Mouse (Mus musculus): ENCODE measurements around the gene Cd200r3. TPM values are rescaled to one million over a fixed set of nuclear protein-coding genes. Genes with fewer than 3 reads are reported as not detected.

Cd200r3 gene
- polyA plus RNA-seq, 1 experiment from 2014 or later: 0.10 TPM

- no peak for ATAC-seq
- Histone ChIP-seq H3K27ac (ENCODE audit: low read depth, low read length) (no peak overlapping the region), H3K4me3 (ENCODE audit: low read length) (no peak overlapping the region), H3K4me2 (ENCODE audit: low read length) (no peak overlapping the region), H3K36me3 (ENCODE audit: control insufficient read depth, insufficient read depth, low read length) (no peaks in the 10 kb centered on the region), H3K27me3 (replicated peaks; ENCODE audit: control insufficient read depth, insufficient read depth, low read length) (no peaks in the 10 kb centered on the region), H3K9ac (ENCODE audit: low read depth, low read length) (no peak overlapping the region), H3K9me3 (ENCODE audit: control insufficient read depth, low read length) (no peaks in the 10 kb centered on the region), H3K4me1 (ENCODE audit: control insufficient read depth, insufficient read depth, low read depth, low read length) (no peaks in the 10 kb centered on the region)
Measured at GRCm38 (mm10) chr16:44984111-44984510, 40.6 kb downstream of the Cd200r3 start.

- Histone ChIP-seq H3K4me2 (ENCODE audit: low read length) (no peak overlapping the region), H3K4me1 (ENCODE audit: control insufficient read depth, insufficient read depth, low read depth, low read length) (no peaks in the 10 kb centered on the region), H3K27me3 (replicated peaks; ENCODE audit: control insufficient read depth, insufficient read depth, low read length) (no peaks in the 10 kb centered on the region), H3K36me3 (ENCODE audit: control insufficient read depth, insufficient read depth, low read length) (no peaks in the 10 kb centered on the region), H3K9ac (ENCODE audit: low read depth, low read length) (no peak overlapping the region), H3K9me3 (ENCODE audit: control insufficient read depth, low read length) (no peaks in the 10 kb centered on the region), H3K4me3 (ENCODE audit: low read length) (no peak overlapping the region), H3K27ac (ENCODE audit: low read depth, low read length) (no peak overlapping the region)
- no peak for ATAC-seq
- WGBS: 87% methylated on average over 3 of the region's 3 CpGs
Measured at GRCm38 (mm10) chr16:44984925-44985324, 41.4 kb downstream of the Cd200r3 start.

GRCm38 (mm10) chr16:44986029-44986428 is 42.6 kb downstream of the Cd200r3 start:
- Histone ChIP-seq H3K9me3 (ENCODE audit: control insufficient read depth, low read length) (no peaks in the 10 kb centered on the region), H3K4me2 (ENCODE audit: low read length) (no peak overlapping the region), H3K9ac (ENCODE audit: low read depth, low read length) (no peak overlapping the region), H3K27me3 (replicated peaks; ENCODE audit: control insufficient read depth, insufficient read depth, low read length) (no peaks in the 10 kb centered on the region), H3K4me1 (ENCODE audit: control insufficient read depth, insufficient read depth, low read depth, low read length) (no peaks in the 10 kb centered on the region), H3K4me3 (ENCODE audit: low read length) (no peak overlapping the region), H3K36me3 (ENCODE audit: control insufficient read depth, insufficient read depth, low read length) (no peaks in the 10 kb centered on the region), H3K27ac (ENCODE audit: low read depth, low read length) (no peak overlapping the region)
- no peak for ATAC-seq
- WGBS: 64% methylated on average over 2 of the region's 2 CpGs

- Histone ChIP-seq H3K27me3 (replicated peaks; ENCODE audit: control insufficient read depth, insufficient read depth, low read length) (no peaks in the 10 kb centered on the region), H3K36me3 (ENCODE audit: control insufficient read depth, insufficient read depth, low read length) (no peaks in the 10 kb centered on the region), H3K4me1 (ENCODE audit: control insufficient read depth, insufficient read depth, low read depth, low read length) (no peaks in the 10 kb centered on the region), H3K9me3 (ENCODE audit: control insufficient read depth, low read length) (no peaks in the 10 kb centered on the region), H3K9ac (ENCODE audit: low read depth, low read length) (no peak overlapping the region), H3K27ac (ENCODE audit: low read depth, low read length) (no peak overlapping the region), H3K4me3 (ENCODE audit: low read length) (no peak overlapping the region), H3K4me2 (ENCODE audit: low read length) (no peak overlapping the region)
- 94% methylated on average over 4 of the region's 4 CpGs for WGBS
- no peak for ATAC-seq
Measured at GRCm38 (mm10) chr16:44988667-44989357, 45.3 kb downstream of the Cd200r3 start.

GRCm38 (mm10) chr16:44993319-44994019 is 50.0 kb downstream of the Cd200r3 start:
- Histone ChIP-seq H3K36me3 (ENCODE audit: control insufficient read depth, insufficient read depth, low read length) (no peaks in the 10 kb centered on the region), H3K9ac (ENCODE audit: low read depth, low read length) (no peak overlapping the region), H3K4me2 (ENCODE audit: low read length) (no peak overlapping the region), H3K4me3 (ENCODE audit: low read length) (no peak overlapping the region), H3K27me3 (replicated peaks; ENCODE audit: control insufficient read depth, insufficient read depth, low read length) (no peaks in the 10 kb centered on the region), H3K4me1 (ENCODE audit: control insufficient read depth, insufficient read depth, low read depth, low read length) (no peaks in the 10 kb centered on the region), H3K9me3 (ENCODE audit: control insufficient read depth, low read length) (no peaks in the 10 kb centered on the region), H3K27ac (ENCODE audit: low read depth, low read length) (no peak overlapping the region)
- ATAC-seq: no peak
- 91% methylated on average over 4 of the region's 4 CpGs for WGBS

GRCm38 (mm10) chr16:44994206-44994953 is 50.9 kb downstream of the Cd200r3 start:
- Histone ChIP-seq H3K4me2 (ENCODE audit: low read length) (no peak overlapping the region), H3K36me3 (ENCODE audit: control insufficient read depth, insufficient read depth, low read length) (no peaks in the 10 kb centered on the region), H3K4me1 (ENCODE audit: control insufficient read depth, insufficient read depth, low read depth, low read length) (no peaks in the 10 kb centered on the region), H3K9me3 (ENCODE audit: control insufficient read depth, low read length) (no peaks in the 10 kb centered on the region), H3K9ac (ENCODE audit: low read depth, low read length) (no peak overlapping the region), H3K4me3 (ENCODE audit: low read length) (no peak overlapping the region), H3K27me3 (replicated peaks; ENCODE audit: control insufficient read depth, insufficient read depth, low read length) (no peaks in the 10 kb centered on the region), H3K27ac (ENCODE audit: low read depth, low read length) (no peak overlapping the region)
- WGBS: 78% methylated on average over 6 of the region's 6 CpGs
- no peak for ATAC-seq

GRCm38 (mm10) chr16:44995111-44995510 is 51.6 kb downstream of the Cd200r3 start:
- Histone ChIP-seq H3K36me3 (ENCODE audit: control insufficient read depth, insufficient read depth, low read length) (no peaks in the 10 kb centered on the region), H3K27me3 (replicated peaks; ENCODE audit: control insufficient read depth, insufficient read depth, low read length) (no peaks in the 10 kb centered on the region), H3K4me2 (ENCODE audit: low read length) (no peak overlapping the region), H3K9me3 (ENCODE audit: control insufficient read depth, low read length) (no peaks in the 10 kb centered on the region), H3K4me1 (ENCODE audit: control insufficient read depth, insufficient read depth, low read depth, low read length) (no peaks in the 10 kb centered on the region), H3K4me3 (ENCODE audit: low read length) (no peak overlapping the region), H3K9ac (ENCODE audit: low read depth, low read length) (no peak overlapping the region), H3K27ac (ENCODE audit: low read depth, low read length) (no peak overlapping the region)
- WGBS: 79% methylated on average over 1 of the region's 1 CpGs
- no peak for ATAC-seq

GRCm38 (mm10) chr16:44996701-44997100 is 53.2 kb downstream of the Cd200r3 start:
- Histone ChIP-seq H3K9me3 (ENCODE audit: control insufficient read depth, low read length) (no peaks in the 10 kb centered on the region), H3K27ac (ENCODE audit: low read depth, low read length) (no peak overlapping the region), H3K27me3 (replicated peaks; ENCODE audit: control insufficient read depth, insufficient read depth, low read length) (no peaks in the 10 kb centered on the region), H3K4me1 (ENCODE audit: control insufficient read depth, insufficient read depth, low read depth, low read length) (no peaks in the 10 kb centered on the region), H3K36me3 (ENCODE audit: control insufficient read depth, insufficient read depth, low read length) (no peaks in the 10 kb centered on the region), H3K4me3 (ENCODE audit: low read length) (no peak overlapping the region), H3K9ac (ENCODE audit: low read depth, low read length) (no peak overlapping the region), H3K4me2 (ENCODE audit: low read length) (no peak overlapping the region)
- WGBS: 85% methylated on average over 1 of the region's 1 CpGs
- no peak for ATAC-seq

GRCm38 (mm10) chr16:44999537-44999936 is 56.1 kb downstream of the Cd200r3 start:
- Histone ChIP-seq H3K27ac (ENCODE audit: low read depth, low read length) (no peak overlapping the region), H3K4me3 (ENCODE audit: low read length) (no peak overlapping the region), H3K4me2 (ENCODE audit: low read length) (no peak overlapping the region), H3K27me3 (replicated peaks; ENCODE audit: control insufficient read depth, insufficient read depth, low read length) (no peaks in the 10 kb centered on the region), H3K9me3 (ENCODE audit: control insufficient read depth, low read length) (no peaks in the 10 kb centered on the region), H3K4me1 (ENCODE audit: control insufficient read depth, insufficient read depth, low read depth, low read length) (no peaks in the 10 kb centered on the region), H3K9ac (ENCODE audit: low read depth, low read length) (no peak overlapping the region), H3K36me3 (ENCODE audit: control insufficient read depth, insufficient read depth, low read length) (no peaks in the 10 kb centered on the region)
- 79% methylated on average over 3 of the region's 3 CpGs for WGBS
- no peak for ATAC-seq
